Mouse (Mus musculus): ENCODE data around the gene Mgat5b. TPM values are rescaled to one million over a fixed set of nuclear protein-coding genes. Genes with fewer than 3 reads are reported as not detected.

Gene Mgat5b
- polyA plus RNA-seq, 1 experiment, result 6.4 TPM

GRCm38 (mm10) chr11:116980313-116980712 lies 61.6 kb downstream of the Mgat5b start:
- 52% methylated on average over 5 of the region's 5 CpGs for WGBS

GRCm38 (mm10) chr11:116982543-116982942 lies 63.9 kb downstream of the Mgat5b start:
- TF ChIP-seq POLR2A (IDR thresholded peaks at IDR 0.05; ENCODE audit: control insufficient read depth, extremely low read depth, insufficient read depth, low read length, poor library complexity), result no peak
- TF ChIP-seq CTCF (IDR thresholded peaks at IDR 0.05; ENCODE audit: borderline replicate concordance, control insufficient read depth, extremely low read depth, insufficient read depth, low read length, poor library complexity), result no peak

More at GRCm38 (mm10) chr11:116980313-116980712, 61.6 kb downstream of the Mgat5b start:
- Histone ChIP-seq H3K4me3 (ENCODE audit: control insufficient read depth, insufficient read depth, low read length) (no peak overlapping the region), H3K36me3 (ENCODE audit: control insufficient read depth, insufficient read depth, low read length) (no peaks in the 10 kb centered on the region), H3K27ac (ENCODE audit: control insufficient read depth, insufficient read depth, low read length) (no peak overlapping the region), H3K27me3 (ENCODE audit: control insufficient read depth, insufficient read depth, low read length) (no peaks in the 10 kb centered on the region), H3K4me1 (replicated peaks; ENCODE audit: control insufficient read depth, insufficient read depth, low read length) (no peaks in the 10 kb centered on the region)
- DNase-seq, result no peak
- no peak for TF ChIP-seq POLR2A (IDR thresholded peaks at IDR 0.05; ENCODE audit: control insufficient read depth, extremely low read depth, insufficient read depth, low read length, poor library complexity)
- TF ChIP-seq CTCF (IDR thresholded peaks at IDR 0.05; ENCODE audit: borderline replicate concordance, control insufficient read depth, extremely low read depth, insufficient read depth, low read length, poor library complexity), result no peak

GRCm38 (mm10) chr11:116985504-116986385 lies 67.1 kb downstream of the Mgat5b start:
- no peak for DNase-seq
- H3K4me3 ChIP-seq (ENCODE audit: control insufficient read depth, insufficient read depth, low read length), result no peak overlapping the region
- H3K4me1 ChIP-seq (replicated peaks; ENCODE audit: control insufficient read depth, insufficient read depth, low read length), result no peaks in the 10 kb centered on the region
- 78% methylated on average over 15 of the region's 15 CpGs for WGBS
- H3K27me3 ChIP-seq (ENCODE audit: control insufficient read depth, insufficient read depth, low read length), result no peaks in the 10 kb centered on the region
- H3K27ac ChIP-seq (ENCODE audit: control insufficient read depth, insufficient read depth, low read length), result no peak overlapping the region
- H3K36me3 ChIP-seq (ENCODE audit: control insufficient read depth, insufficient read depth, low read length), result no peaks in the 10 kb centered on the region
- no peak for TF ChIP-seq POLR2A (IDR thresholded peaks at IDR 0.05; ENCODE audit: control insufficient read depth, extremely low read depth, insufficient read depth, low read length, poor library complexity)
- TF ChIP-seq CTCF (IDR thresholded peaks at IDR 0.05; ENCODE audit: borderline replicate concordance, control insufficient read depth, extremely low read depth, insufficient read depth, low read length, poor library complexity), result no peak

More at GRCm38 (mm10) chr11:116982543-116982942, 63.9 kb downstream of the Mgat5b start:
- Histone ChIP-seq H3K36me3 (ENCODE audit: control insufficient read depth, insufficient read depth, low read length) (no peaks in the 10 kb centered on the region), H3K27ac (ENCODE audit: control insufficient read depth, insufficient read depth, low read length) (no peak overlapping the region), H3K4me1 (replicated peaks; ENCODE audit: control insufficient read depth, insufficient read depth, low read length) (no peaks in the 10 kb centered on the region), H3K4me3 (ENCODE audit: control insufficient read depth, insufficient read depth, low read length) (no peak overlapping the region), H3K27me3 (ENCODE audit: control insufficient read depth, insufficient read depth, low read length) (no peaks in the 10 kb centered on the region)
- DNase-seq, result no peak
- WGBS, result 63% methylated on average over 4 of the region's 4 CpGs

DNA sequence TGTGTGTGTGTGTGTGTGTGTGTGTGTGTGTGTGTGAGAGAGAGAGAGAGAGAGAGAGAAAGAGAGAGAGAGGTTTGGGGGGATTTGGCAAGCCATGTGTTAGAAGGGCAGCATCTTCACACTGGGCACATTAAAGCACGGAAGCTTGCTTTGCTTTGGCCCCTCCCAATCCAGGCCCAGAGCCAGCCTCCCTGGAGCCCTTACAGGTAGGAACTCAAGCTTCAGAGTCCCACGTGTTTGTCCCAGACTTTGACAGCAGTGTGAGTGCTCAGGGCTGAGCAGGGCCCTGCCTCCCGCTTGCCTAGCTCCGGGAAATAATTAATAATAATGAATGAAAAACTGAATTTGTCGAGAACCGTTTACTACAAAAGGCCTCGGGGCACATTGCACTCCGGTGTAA lies 69.5 kb downstream of the Mgat5b start:
- Histone ChIP-seq H3K27ac (ENCODE audit: control insufficient read depth, insufficient read depth, low read length) (no peak overlapping the region), H3K4me3 (ENCODE audit: control insufficient read depth, insufficient read depth, low read length) (no peak overlapping the region), H3K27me3 (ENCODE audit: control insufficient read depth, insufficient read depth, low read length) (no peaks in the 10 kb centered on the region; the same call in 1 of the 2 replicates), H3K4me1 (replicated peaks; ENCODE audit: control insufficient read depth, insufficient read depth, low read length) (no peaks in the 10 kb centered on the region), H3K36me3 (ENCODE audit: control insufficient read depth, insufficient read depth, low read length) (no peaks in the 10 kb centered on the region)
- DNase-seq, result no peak
- WGBS, result 81% methylated on average over 8 of the region's 8 CpGs
- TF ChIP-seq CTCF (IDR thresholded peaks at IDR 0.05; ENCODE audit: borderline replicate concordance, control insufficient read depth, extremely low read depth, insufficient read depth, low read length, poor library complexity), result no peak
- no peak for TF ChIP-seq POLR2A (IDR thresholded peaks at IDR 0.05; ENCODE audit: control insufficient read depth, extremely low read depth, insufficient read depth, low read length, poor library complexity)

DNA sequence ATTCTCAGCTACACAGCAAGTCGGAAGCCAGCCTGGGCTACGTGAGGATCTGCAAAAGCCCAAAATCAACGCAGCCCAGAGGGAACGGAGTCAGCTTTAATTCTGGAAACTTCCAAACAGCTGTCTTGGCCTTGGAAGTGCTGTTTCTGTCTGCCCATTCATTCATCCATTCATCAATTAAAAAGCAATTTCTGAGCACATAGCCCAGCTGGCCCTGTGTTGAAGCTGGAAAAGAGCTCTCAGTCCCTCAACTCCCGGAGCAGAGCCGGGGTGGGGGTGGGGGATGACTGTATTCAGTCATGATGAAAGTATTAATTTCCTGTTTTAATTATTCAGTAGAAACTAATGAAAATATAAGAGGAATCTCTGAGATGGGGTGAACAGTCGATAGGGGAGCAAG lies 71.6 kb downstream of the Mgat5b start:
- Histone ChIP-seq H3K4me3 (ENCODE audit: control insufficient read depth, insufficient read depth, low read length) (no peak overlapping the region), H3K27me3 (ENCODE audit: control insufficient read depth, insufficient read depth, low read length) (no peaks in the 10 kb centered on the region; the same call in 1 of the 2 replicates), H3K27ac (ENCODE audit: control insufficient read depth, insufficient read depth, low read length) (no peak overlapping the region), H3K4me1 (replicated peaks; ENCODE audit: control insufficient read depth, insufficient read depth, low read length) (no peaks in the 10 kb centered on the region), H3K36me3 (ENCODE audit: control insufficient read depth, insufficient read depth, low read length) (no peaks in the 10 kb centered on the region)
- no peak for TF ChIP-seq CTCF (IDR thresholded peaks at IDR 0.05; ENCODE audit: borderline replicate concordance, control insufficient read depth, extremely low read depth, insufficient read depth, low read length, poor library complexity)
- TF ChIP-seq POLR2A (IDR thresholded peaks at IDR 0.05; ENCODE audit: control insufficient read depth, extremely low read depth, insufficient read depth, low read length, poor library complexity), result no peak
- DNase-seq, result no peak
- WGBS, result 95% methylated on average over 7 of the region's 7 CpGs

DNA sequence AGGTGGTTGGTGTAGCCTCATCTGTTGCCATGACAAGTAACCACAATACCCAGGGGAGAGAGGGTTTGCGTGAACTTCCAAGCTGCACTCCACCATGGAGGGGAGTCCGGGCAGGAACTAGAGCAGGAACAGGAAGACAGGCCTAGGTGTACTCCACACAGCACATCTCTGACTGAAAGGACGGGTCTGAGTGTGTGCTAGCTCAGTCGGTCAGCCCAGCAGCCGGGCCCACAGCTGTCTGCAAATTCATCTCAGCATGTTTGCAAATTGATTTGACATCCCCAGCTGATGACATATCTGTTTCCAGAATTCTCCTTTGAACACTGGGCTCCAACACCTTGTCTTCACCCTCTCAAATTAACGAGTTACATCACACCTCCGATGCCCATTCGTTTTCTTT lies 72.7 kb downstream of the Mgat5b start:
- no peak for DNase-seq
- Histone ChIP-seq H3K4me3 (ENCODE audit: control insufficient read depth, insufficient read depth, low read length) (no peak overlapping the region), H3K27ac (ENCODE audit: control insufficient read depth, insufficient read depth, low read length) (no peak overlapping the region), H3K36me3 (ENCODE audit: control insufficient read depth, insufficient read depth, low read length) (no peaks in the 10 kb centered on the region), H3K27me3 (ENCODE audit: control insufficient read depth, insufficient read depth, low read length) (no peaks in the 10 kb centered on the region; the same call in 1 of the 2 replicates), H3K4me1 (replicated peaks; ENCODE audit: control insufficient read depth, insufficient read depth, low read length) (no peaks in the 10 kb centered on the region)
- WGBS, result 88% methylated on average over 8 of the region's 8 CpGs
- no peak for TF ChIP-seq POLR2A (IDR thresholded peaks at IDR 0.05; ENCODE audit: control insufficient read depth, extremely low read depth, insufficient read depth, low read length, poor library complexity)
- TF ChIP-seq CTCF (IDR thresholded peaks at IDR 0.05; ENCODE audit: borderline replicate concordance, control insufficient read depth, extremely low read depth, insufficient read depth, low read length, poor library complexity), result no peak
